17 mouse cellular contexts compared by ENCODE assay signal in the genomic region with DNA sequence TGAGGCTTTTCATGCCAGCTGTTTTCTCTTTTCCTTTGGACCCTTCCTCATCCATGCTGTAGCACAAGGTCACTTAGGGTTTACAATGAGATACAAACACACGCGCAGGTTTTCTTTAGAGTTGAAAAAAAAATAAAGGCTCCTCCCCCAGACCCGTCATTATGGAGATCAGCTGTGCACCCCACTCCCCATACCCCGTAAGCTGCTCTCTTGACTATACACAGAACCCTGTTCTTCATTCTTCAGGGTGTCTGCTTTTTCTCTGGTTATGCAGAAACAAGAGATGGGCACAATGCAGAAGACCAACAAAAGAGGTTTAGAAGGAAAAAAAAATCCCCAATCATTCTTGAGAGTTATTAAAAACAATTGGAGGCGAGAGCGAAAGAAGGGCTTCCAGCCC. TPM values are rescaled to one million over a fixed set of nuclear protein-coding genes. Genes with fewer than 3 reads are reported as not detected.
A peak's percentile ranks its signal among the peaks of the same experiment; 100 is the strongest.
DNase-seq lines count a peak whose midpoint lies in the region; ATAC-seq and TF ChIP-seq lines count a peak whose summit lies in the region.
"Had no signal": no experiment of that assay in that cellular context is flagged by ENCODE, and none has a peak within 500 bp of the region (broad histone marks: within the 10 kb centered on the region; RNA-seq: fewer than 3 reads in every experiment).

No protein-coding gene starts in this region.

- no peak for TF ChIP-seq POLR2A in limb, embryonic 14.5 days (IDR thresholded peaks at IDR 0.05; ENCODE audit: borderline replicate concordance, extremely low read depth, insufficient read depth, insufficient read length)

- no peak overlapping the region for H3K9ac ChIP-seq in limb, embryonic 14.5 days (ENCODE audit: low read depth, low read length, severe bottlenecking)
- H3K9ac ChIP-seq in embryonic facial prominence, embryonic 13.5 days = no peak overlapping the region
- H3K9ac ChIP-seq in forebrain, embryonic 15.5 days (replicated peaks) = no peak overlapping the region
- H3K9ac ChIP-seq in midbrain, embryonic 12.5 days (replicated peaks) = no peak overlapping the region
- H3K9ac ChIP-seq: heart, embryonic 13.5 days; lung, embryonic 14.5 days had no signal

- H3K27me3 ChIP-seq in limb, embryonic 14.5 days (ENCODE audit: control insufficient read depth, insufficient read depth, low read length) = 0 out of 2 replicates have a peak, but pooled peaks cover 4% of the 10 kb centered on the region
- peaks cover 85% of the 10 kb centered on the region for H3K27me3 ChIP-seq in limb, embryonic 10.5 days (ENCODE audit: low read depth, poor library complexity, severe bottlenecking)
- peaks cover 3% of the 10 kb centered on the region; the same call in 1 of the 2 replicates for H3K27me3 ChIP-seq in embryonic facial prominence, embryonic 13.5 days
- peaks cover 69% of the 10 kb centered on the region for H3K27me3 ChIP-seq in forebrain, embryonic 15.5 days
- H3K27me3 ChIP-seq in midbrain, embryonic 12.5 days = peaks cover 19% of the 10 kb centered on the region

- H3K27ac ChIP-seq in limb, embryonic 14.5 days (replicated peaks; ENCODE audit: low read depth, low read length) = no peak overlapping the region
- no peak overlapping the region for H3K27ac ChIP-seq in limb, embryonic 10.5 days
- no peak overlapping the region for H3K27ac ChIP-seq in embryonic facial prominence, embryonic 13.5 days
- peak overlapping the region; percentile 58 for H3K27ac ChIP-seq in forebrain, embryonic 15.5 days (replicated peaks)
- H3K27ac ChIP-seq in midbrain, embryonic 12.5 days (replicated peaks) = no peak overlapping the region
- H3K27ac ChIP-seq: heart, embryonic 13.5 days had no signal

- H3K9me3 ChIP-seq in limb, embryonic 14.5 days (ENCODE audit: control insufficient read depth, low read length) = no peaks in the 10 kb centered on the region
- H3K9me3 ChIP-seq in limb, embryonic 10.5 days (replicated peaks) = no peaks in the 10 kb centered on the region
- H3K9me3 ChIP-seq in embryonic facial prominence, embryonic 13.5 days = no peaks in the 10 kb centered on the region
- no peaks in the 10 kb centered on the region for H3K9me3 ChIP-seq in forebrain, embryonic 15.5 days
- no peaks in the 10 kb centered on the region for H3K9me3 ChIP-seq in midbrain, embryonic 12.5 days
- H3K9me3 ChIP-seq: heart, embryonic 13.5 days had no signal

- H3K4me2 ChIP-seq in limb, embryonic 14.5 days (replicated peaks; ENCODE audit: low read depth, low read length, severe bottlenecking) = no peak overlapping the region
- 0 out of 2 replicates have a peak overlapping the region, but pooled peaks have one; percentile 2 for H3K4me2 ChIP-seq in embryonic facial prominence, embryonic 13.5 days
- H3K4me2 ChIP-seq in forebrain, embryonic 15.5 days (replicated peaks) = 0 out of 2 replicates have a peak overlapping the region, but pooled peaks have one; percentile 12
- H3K4me2 ChIP-seq in midbrain, embryonic 12.5 days (replicated peaks) = peak overlapping the region; percentile 35
- H3K4me2 ChIP-seq: heart, embryonic 13.5 days; liver, embryonic 11.5 days; lung, embryonic 14.5 days had no signal

- no peak overlapping the region for H3K4me3 ChIP-seq in limb, embryonic 14.5 days (replicated peaks; ENCODE audit: low read length)
- H3K4me3 ChIP-seq in limb, embryonic 10.5 days = no peak overlapping the region
- no peak overlapping the region for H3K4me3 ChIP-seq in embryonic facial prominence, embryonic 13.5 days
- H3K4me3 ChIP-seq in forebrain, embryonic 15.5 days = no peak overlapping the region
- no peak overlapping the region for H3K4me3 ChIP-seq in midbrain, embryonic 12.5 days
- H3K4me3 ChIP-seq: heart, embryonic 13.5 days had no signal

- H3K4me1 ChIP-seq in limb, embryonic 14.5 days (ENCODE audit: control insufficient read depth, insufficient read depth, low read length) = no peaks in the 10 kb centered on the region
- peaks cover 21% of the 10 kb centered on the region; the same call in 1 of the 2 replicates for H3K4me1 ChIP-seq in limb, embryonic 10.5 days
- H3K4me1 ChIP-seq in embryonic facial prominence, embryonic 13.5 days = peaks cover 18% of the 10 kb centered on the region
- peaks cover 29% of the 10 kb centered on the region for H3K4me1 ChIP-seq in forebrain, embryonic 15.5 days
- peaks cover 39% of the 10 kb centered on the region for H3K4me1 ChIP-seq in midbrain, embryonic 12.5 days

- no peaks in the 10 kb centered on the region for H3K36me3 ChIP-seq in limb, embryonic 14.5 days (ENCODE audit: control insufficient read depth, insufficient read depth, low read length)
- no peaks in the 10 kb centered on the region for H3K36me3 ChIP-seq in limb, embryonic 10.5 days
- no peaks in the 10 kb centered on the region for H3K36me3 ChIP-seq in embryonic facial prominence, embryonic 13.5 days
- H3K36me3 ChIP-seq in forebrain, embryonic 15.5 days = no peaks in the 10 kb centered on the region
- no peaks in the 10 kb centered on the region for H3K36me3 ChIP-seq in midbrain, embryonic 12.5 days
- H3K36me3 ChIP-seq: heart, embryonic 13.5 days had no signal

- 0 out of 2 replicates have a peak, but pooled peaks have one; percentile 9 for ATAC-seq in limb, embryonic 14.5 days (ENCODE audit: low FRiP score, low read depth)
- ATAC-seq in embryonic facial prominence, embryonic 13.5 days (ENCODE audit: insufficient number of reproducible peaks, insufficient read depth, low FRiP score, low TSS enrichment, low read depth) = no peak
- ATAC-seq in forebrain, embryonic 15.5 days (replicated peaks) = 0 out of 2 replicates have a peak, but pooled peaks have one; percentile 21
- ATAC-seq in midbrain, embryonic 12.5 days (ENCODE audit: low FRiP score, low read depth) = 0 out of 2 replicates have a peak, but pooled peaks have one; percentile 35

- no peak for DNase-seq in limb, embryonic 14.5 days (ENCODE audit: low spot score)
- no peak for DNase-seq in limb, embryonic 10.5 days (ENCODE audit: low spot score)
- DNase-seq in urinary bladder, postnatal 25 days (ENCODE audit: low spot score) = no peak
- DNase-seq in layer of hippocampus, adult 18-20 months (ENCODE audit: low spot score in 2 of 2) = no peak
- no peak for DNase-seq in urinary bladder, postnatal 14 days (ENCODE audit: low spot score)
- DNase-seq: cerebellum, adult 8-10 months; gastrocnemius, postnatal 25 days; heart, postnatal 36 days; lung, postnatal 4 days; right cerebral cortex, postnatal 4 days; thymus, postnatal 4 days had no signal

- 43% methylated on average over 6 of the region's 6 CpGs for WGBS in limb, embryonic 14.5 days
- 61% methylated on average over 6 of the region's 6 CpGs for WGBS in limb, embryonic 10.5 days
- 25% methylated on average over 6 of the region's 6 CpGs for WGBS in embryonic facial prominence, embryonic 13.5 days
- WGBS in forebrain, embryonic 15.5 days = 21% methylated on average over 6 of the region's 6 CpGs
- 29% methylated on average over 6 of the region's 6 CpGs for WGBS in midbrain, embryonic 12.5 days

RNA-seq across cellular contexts. Expression of a gene that starts 16.8 kb away (rescaled TPM):
- 0.08 and 0.13 TPM in 2 replicates for polyA plus RNA-seq in limb, embryonic 14.5 days (2012; rRNA removed)
- polyA plus RNA-seq in limb, embryonic 14.5 days (2014; fragmentation: Nextera tagmentation; extraction: Ambion mirVana) = 0.35 and 0.72 TPM in 2 replicates
- polyA plus RNA-seq in limb, embryonic 10.5 days (2016; fragmentation: Nextera tagmentation; extraction: Ambion mirVana) = 0.48 and 0.51 TPM in 2 replicates
- 0.52 and 1.2 TPM in 2 replicates for polyA plus RNA-seq in embryonic facial prominence, embryonic 13.5 days (2015; fragmentation: Nextera tagmentation; extraction: Ambion mirVana)
- 0.15 TPM in 1 of 2 replicates, not detected in the other for polyA plus RNA-seq in forebrain, embryonic 15.5 days (2015; fragmentation: Nextera tagmentation; extraction: Ambion mirVana)
- 0.52 TPM in 1 of 2 replicates, not detected in the other for polyA plus RNA-seq in midbrain, embryonic 12.5 days (2016; fragmentation: Nextera tagmentation; extraction: Ambion mirVana)
- 1 to 10 TPM; 1.1 to 1.3 TPM for total RNA-seq in layer of hippocampus, adult 18-20 months (2021)

RNA-seq across cellular contexts. Expression of a gene that starts 46.9 kb away (rescaled TPM):
- polyA plus RNA-seq in limb, embryonic 14.5 days (2012; rRNA removed) = 45.1 and 73.1 TPM in 2 replicates
- 15.3 and 17.6 TPM in 2 replicates for polyA plus RNA-seq in limb, embryonic 14.5 days (2014; fragmentation: Nextera tagmentation; extraction: Ambion mirVana)
- polyA plus RNA-seq in limb, embryonic 10.5 days (2016; fragmentation: Nextera tagmentation; extraction: Ambion mirVana) = 18.5 and 22.6 TPM in 2 replicates
- 25.9 and 30.5 TPM in 2 replicates for polyA plus RNA-seq in embryonic facial prominence, embryonic 13.5 days (2015; fragmentation: Nextera tagmentation; extraction: Ambion mirVana)
- 7.4 TPM in 2 replicates for polyA plus RNA-seq in forebrain, embryonic 15.5 days (2015; fragmentation: Nextera tagmentation; extraction: Ambion mirVana)
- 19.4 and 22.4 TPM in 2 replicates for polyA plus RNA-seq in midbrain, embryonic 12.5 days (2016; fragmentation: Nextera tagmentation; extraction: Ambion mirVana)
- 1 to 10 TPM; 3.6 to 4.1 TPM for total RNA-seq in layer of hippocampus, adult 18-20 months (2021)
